Mouse (Mus musculus) neural tube, embryonic 15.5 days (tissue): Measurements from ENCODE around the gene Maml2. TPM values are rescaled to one million over a fixed set of nuclear protein-coding genes. Genes with fewer than 3 reads are reported as not detected.

Experiments used
- ATAC-seq: fragments of 200-750 bp; cut with Nextera tagmentation; 2 replicates; pipeline ENCODE4 v1.8.0; 2017; ENCODE audit warnings: mild to moderate bottlenecking, moderate TSS enrichment, moderate library complexity; ENCODE audit not compliant: low FRiP score
- H3K27ac ChIP-seq: fragments of 300-500 bp; sonication (generic); replicated peaks from 2 replicates; pipeline ENCODE4 v1.5.1; 2015; ENCODE audit warnings: mild to moderate bottlenecking, inconsistent platforms
- H3K27me3 ChIP-seq: fragments of 300-500 bp; sonication (generic); replicated peaks from 2 replicates; pipeline ENCODE4 v1.6.1; 2015; ENCODE audit warnings: inconsistent platforms
- H3K36me3 ChIP-seq: fragments of 300-500 bp; sonication (generic); 2 replicates; pipeline ENCODE4 v1.6.1; 2015; ENCODE audit warnings: inconsistent platforms
- H3K4me1 ChIP-seq: fragments of 300-500 bp; sonication (generic); 2 replicates; pipeline ENCODE4 v1.6.1; 2015; ENCODE audit warnings: inconsistent platforms
- H3K4me2 ChIP-seq: fragments of 300-500 bp; sonication (generic); 2 replicates; pipeline ENCODE4 v1.6.1; 2015; ENCODE audit warnings: inconsistent platforms, mild to moderate bottlenecking, moderate library complexity
- H3K4me3 ChIP-seq: fragments of 300-500 bp; sonication (generic); replicated peaks from 2 replicates; pipeline ENCODE4 v1.5.1; 2015; ENCODE audit warnings: mild to moderate bottlenecking, inconsistent platforms
- H3K9ac ChIP-seq: fragments of 300-500 bp; sonication (generic); replicated peaks from 2 replicates; pipeline ENCODE4 v1.6.1; 2015; ENCODE audit warnings: mild to moderate bottlenecking, inconsistent platforms
- H3K9me3 ChIP-seq: fragments of 300-500 bp; sonication (generic); replicated peaks from 2 replicates; pipeline ENCODE4 v1.6.1; 2016; ENCODE audit warnings: inconsistent platforms
- WGBS: fragments of 180-500 bp; shearing (Covaris S2); methylation state at CpG from one replicate; pipeline ENCODE4 v1.1.7; 2015; ENCODE audit warnings: mixed read lengths; 5-methylcytosine and 5-hydroxymethylcytosine counted together
- polyA plus RNA-seq: library from polyadenylated mRNA; unstranded; fragments of >200 nt; fragmentation: Nextera tagmentation; extraction: Ambion mirVana; gene quantifications from 2 replicates; pipeline ENCODE4 v1.2.1, GENCODE M21; 2015

The Maml2 gene
- polyA plus RNA-seq, 1 experiment from 2014 or later: 12.0 TPM

GRCm38 (mm10) chr9:13311094-13311493, 13.3 kb downstream of the Maml2 start:
- H3K4me1 ChIP-seq: peaks cover 48% of the 10 kb centered on the region
- no peak overlapping the region for H3K9ac ChIP-seq
- H3K4me2 ChIP-seq: no peak overlapping the region
- H3K27ac ChIP-seq: no peak overlapping the region
- WGBS: 35% methylated on average over 2 of the region's 2 CpGs
- no peak overlapping the region for H3K4me3 ChIP-seq
- no peaks in the 10 kb centered on the region for H3K36me3 ChIP-seq
- ATAC-seq: no peak
- H3K27me3 ChIP-seq: no peaks in the 10 kb centered on the region
- no peaks in the 10 kb centered on the region for H3K9me3 ChIP-seq

DNA sequence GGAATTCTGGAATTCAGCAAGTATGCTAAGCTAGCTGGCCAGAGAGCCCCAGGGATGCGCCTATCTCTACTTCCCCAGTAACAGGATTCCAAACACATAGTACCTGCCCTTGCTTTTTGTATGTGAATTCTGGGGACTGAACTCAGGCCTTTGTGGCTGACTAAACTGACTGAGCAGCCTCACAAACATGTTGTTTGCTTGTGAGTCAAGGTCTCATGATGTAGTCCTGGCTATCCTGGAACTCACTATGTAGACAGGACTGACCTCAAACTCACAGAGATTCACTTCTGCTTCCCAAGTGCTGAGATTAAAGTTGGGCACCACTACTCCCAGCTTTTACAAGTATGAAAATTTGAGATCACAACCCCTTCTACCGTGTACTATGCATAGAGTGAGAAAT, 16.2 kb downstream of the Maml2 start:
- no peak overlapping the region for H3K27ac ChIP-seq
- WGBS: 96% methylated on average over 2 of the region's 2 CpGs
- no peak overlapping the region for H3K9ac ChIP-seq
- H3K4me2 ChIP-seq: no peak overlapping the region
- H3K9me3 ChIP-seq: no peaks in the 10 kb centered on the region
- no peak overlapping the region for H3K4me3 ChIP-seq
- ATAC-seq: no peak
- no peaks in the 10 kb centered on the region for H3K27me3 ChIP-seq
- no peaks in the 10 kb centered on the region for H3K36me3 ChIP-seq
- peaks cover 21% of the 10 kb centered on the region for H3K4me1 ChIP-seq

DNA sequence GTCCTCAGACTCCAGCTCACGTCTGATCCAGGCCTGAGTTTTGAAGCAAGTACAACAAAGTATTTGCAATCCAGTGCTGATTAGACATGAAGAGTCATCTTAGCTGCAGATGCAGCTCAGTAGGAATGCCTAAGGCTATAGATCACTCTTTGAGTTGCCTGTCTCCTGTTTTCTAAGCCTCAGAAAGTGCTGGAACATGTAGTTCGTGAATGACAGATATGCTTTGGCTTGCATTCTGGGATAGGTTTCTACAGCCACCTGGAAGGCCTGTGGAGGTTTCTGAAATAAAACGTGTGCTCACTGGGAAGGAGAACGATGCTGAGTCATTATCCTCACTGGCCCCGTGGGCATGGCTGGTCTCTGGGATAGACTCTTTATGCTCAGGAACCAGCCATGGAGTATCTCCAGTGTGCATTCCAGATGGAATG, 16.8 kb downstream of the Maml2 start:
- Histone ChIP-seq H3K27me3 (no peaks in the 10 kb centered on the region), H3K4me1 (peaks cover 16% of the 10 kb centered on the region), H3K4me3 (no peak overlapping the region), H3K9ac (no peak overlapping the region), H3K36me3 (no peaks in the 10 kb centered on the region), H3K4me2 (no peak overlapping the region), H3K27ac (no peak overlapping the region), H3K9me3 (no peaks in the 10 kb centered on the region)
- 64% methylated on average over 5 of the region's 5 CpGs for WGBS
- ATAC-seq: no peak

GRCm38 (mm10) chr9:13315393-13315792, 17.6 kb downstream of the Maml2 start:
- H3K9ac ChIP-seq: no peak overlapping the region
- H3K27ac ChIP-seq: no peak overlapping the region
- no peak overlapping the region for H3K4me3 ChIP-seq
- no peaks in the 10 kb centered on the region for H3K27me3 ChIP-seq
- H3K4me1 ChIP-seq: peaks cover 8% of the 10 kb centered on the region
- no peaks in the 10 kb centered on the region for H3K9me3 ChIP-seq
- no peak for ATAC-seq
- no peaks in the 10 kb centered on the region for H3K36me3 ChIP-seq
- 84% methylated on average over 5 of the region's 5 CpGs for WGBS
- H3K4me2 ChIP-seq: no peak overlapping the region

GRCm38 (mm10) chr9:13319566-13319965, 21.8 kb downstream of the Maml2 start:
- no peaks in the 10 kb centered on the region for H3K27me3 ChIP-seq
- WGBS: 90% methylated on average over 2 of the region's 2 CpGs
- no peaks in the 10 kb centered on the region for H3K36me3 ChIP-seq
- ATAC-seq: no peak
- no peak overlapping the region for H3K9ac ChIP-seq
- no peak overlapping the region for H3K4me2 ChIP-seq
- peaks cover 16% of the 10 kb centered on the region; the same call in 1 of the 2 replicates for H3K4me1 ChIP-seq
- H3K9me3 ChIP-seq: no peaks in the 10 kb centered on the region
- H3K4me3 ChIP-seq: no peak overlapping the region
- H3K27ac ChIP-seq: no peak overlapping the region

DNA sequence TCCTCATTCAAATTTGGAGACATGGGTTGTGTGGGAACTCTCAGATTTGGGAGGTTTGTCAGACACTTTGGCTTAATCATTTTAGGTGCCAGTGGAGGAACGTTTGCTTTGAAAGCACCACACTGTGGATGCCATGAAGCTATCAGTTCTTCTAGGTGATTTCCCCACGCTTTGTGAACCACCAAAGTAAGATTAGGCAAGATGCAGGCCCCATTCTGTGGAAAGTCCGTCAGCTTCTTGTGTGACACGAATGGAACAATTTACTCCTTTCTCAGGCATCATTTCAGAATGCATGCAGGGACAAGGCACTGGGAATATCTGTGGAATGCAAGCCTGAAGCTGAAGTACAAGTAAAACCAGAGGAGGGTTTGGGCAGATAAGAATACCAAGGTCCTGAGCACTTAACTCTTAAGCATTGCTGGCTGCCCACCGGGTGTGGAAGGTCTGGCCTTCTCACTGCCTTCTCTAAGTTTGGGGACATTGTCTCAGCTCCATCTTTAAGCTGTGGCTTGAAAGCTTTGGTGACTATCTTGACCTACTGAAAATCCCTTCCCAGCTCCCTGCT, 23.1 kb downstream of the Maml2 start:
- Histone ChIP-seq H3K4me2 (no peak overlapping the region), H3K36me3 (no peaks in the 10 kb centered on the region), H3K9me3 (no peaks in the 10 kb centered on the region), H3K4me1 (peaks cover 12% of the 10 kb centered on the region; the same call in 1 of the 2 replicates), H3K4me3 (no peak overlapping the region), H3K9ac (no peak overlapping the region), H3K27me3 (no peaks in the 10 kb centered on the region), H3K27ac (no peak overlapping the region)
- ATAC-seq: no peak
- WGBS: 92% methylated on average over 5 of the region's 5 CpGs

- no peak overlapping the region for H3K4me2 ChIP-seq
- no peaks in the 10 kb centered on the region for H3K27me3 ChIP-seq
- no peak overlapping the region for H3K9ac ChIP-seq
- H3K27ac ChIP-seq: peak overlapping the region; percentile 11; the same call in 1 of the 2 replicates
- no peak for ATAC-seq
- peaks cover 12% of the 10 kb centered on the region; the same call in 1 of the 2 replicates for H3K4me1 ChIP-seq
- no peaks in the 10 kb centered on the region for H3K36me3 ChIP-seq
- WGBS: 74% methylated on average over 2 of the region's 2 CpGs
- H3K9me3 ChIP-seq: no peaks in the 10 kb centered on the region
- no peak overlapping the region for H3K4me3 ChIP-seq
These were observed 25.3 kb downstream of the Maml2 start for GRCm38 (mm10) chr9:13323074-13323473.

- H3K27ac ChIP-seq: 0 out of 2 replicates have a peak overlapping the region, but pooled peaks have one; percentile 11
- peaks cover 12% of the 10 kb centered on the region; the same call in 1 of the 2 replicates for H3K4me1 ChIP-seq
These were observed 25.9 kb downstream of the Maml2 start for GRCm38 (mm10) chr9:13323612-13324011.

GRCm38 (mm10) chr9:13414230-13414766, 116.5 kb downstream of the Maml2 start:
- no peak overlapping the region for H3K27ac ChIP-seq
- no peak overlapping the region for H3K9ac ChIP-seq
- no peak overlapping the region for H3K4me2 ChIP-seq
- H3K9me3 ChIP-seq: no peaks in the 10 kb centered on the region
- no peak for ATAC-seq
- peaks cover 4% of the 10 kb centered on the region; the same call in 1 of the 2 replicates for H3K36me3 ChIP-seq
- no peaks in the 10 kb centered on the region for H3K27me3 ChIP-seq
- no peaks in the 10 kb centered on the region for H3K4me1 ChIP-seq
- no peak overlapping the region for H3K4me3 ChIP-seq

More at GRCm38 (mm10) chr9:13323612-13324011, 25.9 kb downstream of the Maml2 start:
- WGBS: 26% methylated on average over 1 of the region's 1 CpGs
- Histone ChIP-seq H3K4me3 (no peak overlapping the region), H3K9me3 (no peaks in the 10 kb centered on the region), H3K4me2 (no peak overlapping the region), H3K36me3 (no peaks in the 10 kb centered on the region), H3K9ac (no peak overlapping the region), H3K27me3 (no peaks in the 10 kb centered on the region)
- no peak for ATAC-seq

- Histone ChIP-seq H3K4me3 (no peak overlapping the region), H3K27ac (peak overlapping the region; percentile 77), H3K4me2 (peak overlapping the region; percentile 25), H3K9ac (no peak overlapping the region), H3K9me3 (no peaks in the 10 kb centered on the region), H3K27me3 (no peaks in the 10 kb centered on the region), H3K36me3 (no peaks in the 10 kb centered on the region), H3K4me1 (peaks cover 29% of the 10 kb centered on the region)
- WGBS: 16% methylated on average over 7 of the region's 7 CpGs
- ATAC-seq: peak; percentile 89
These were observed 127.5 kb downstream of the Maml2 start for GRCm38 (mm10) chr9:13425031-13425940.

DNA sequence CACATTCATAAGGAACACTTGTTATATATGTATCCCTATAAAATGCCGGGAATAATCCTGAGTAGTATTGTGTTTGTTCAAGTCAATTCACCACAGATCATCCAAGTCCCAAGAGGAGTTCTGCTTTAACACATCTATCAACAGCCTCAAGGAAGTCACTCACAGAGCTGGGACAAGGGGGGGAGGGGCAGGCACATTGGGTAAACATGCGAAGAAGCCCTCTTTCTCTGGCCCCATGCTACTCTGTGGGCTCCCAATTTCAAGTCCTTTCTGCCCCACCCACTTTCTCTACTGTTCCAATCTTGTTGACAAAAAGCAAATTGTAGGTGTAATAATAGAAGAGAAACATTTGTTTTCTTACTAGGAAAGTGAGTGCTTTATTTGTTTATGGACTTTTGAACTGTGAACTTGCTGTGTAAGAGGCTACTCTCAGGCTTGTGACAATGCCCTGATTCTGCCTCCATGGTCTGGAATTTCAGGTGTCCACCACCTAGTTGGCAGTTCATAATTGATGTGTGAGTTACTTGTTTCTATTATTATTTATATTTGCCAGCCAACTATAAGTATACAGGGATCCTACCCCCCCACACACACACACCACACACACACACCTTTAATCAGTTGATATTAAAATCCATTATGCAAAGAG, 131.8 kb downstream of the Maml2 start:
- Histone ChIP-seq H3K36me3 (no peaks in the 10 kb centered on the region), H3K4me2 (no peak overlapping the region), H3K9me3 (no peaks in the 10 kb centered on the region), H3K27ac (no peak overlapping the region), H3K4me3 (no peak overlapping the region), H3K9ac (no peak overlapping the region), H3K4me1 (peaks cover 31% of the 10 kb centered on the region), H3K27me3 (no peaks in the 10 kb centered on the region)
- ATAC-seq: no peak
- 53% methylated on average over 2 of the region's 2 CpGs for WGBS
